Mouse (Mus musculus): ENCODE data around the gene Dgat2. TPM values are rescaled to one million over a fixed set of nuclear protein-coding genes. Genes with fewer than 3 reads are reported as not detected.

The Dgat2 gene
- polyA plus RNA-seq (2012; rRNA removed; ENCODE audit: low replicate concordance) = 1,800 and 2,089 TPM in 2 replicates

DNA sequence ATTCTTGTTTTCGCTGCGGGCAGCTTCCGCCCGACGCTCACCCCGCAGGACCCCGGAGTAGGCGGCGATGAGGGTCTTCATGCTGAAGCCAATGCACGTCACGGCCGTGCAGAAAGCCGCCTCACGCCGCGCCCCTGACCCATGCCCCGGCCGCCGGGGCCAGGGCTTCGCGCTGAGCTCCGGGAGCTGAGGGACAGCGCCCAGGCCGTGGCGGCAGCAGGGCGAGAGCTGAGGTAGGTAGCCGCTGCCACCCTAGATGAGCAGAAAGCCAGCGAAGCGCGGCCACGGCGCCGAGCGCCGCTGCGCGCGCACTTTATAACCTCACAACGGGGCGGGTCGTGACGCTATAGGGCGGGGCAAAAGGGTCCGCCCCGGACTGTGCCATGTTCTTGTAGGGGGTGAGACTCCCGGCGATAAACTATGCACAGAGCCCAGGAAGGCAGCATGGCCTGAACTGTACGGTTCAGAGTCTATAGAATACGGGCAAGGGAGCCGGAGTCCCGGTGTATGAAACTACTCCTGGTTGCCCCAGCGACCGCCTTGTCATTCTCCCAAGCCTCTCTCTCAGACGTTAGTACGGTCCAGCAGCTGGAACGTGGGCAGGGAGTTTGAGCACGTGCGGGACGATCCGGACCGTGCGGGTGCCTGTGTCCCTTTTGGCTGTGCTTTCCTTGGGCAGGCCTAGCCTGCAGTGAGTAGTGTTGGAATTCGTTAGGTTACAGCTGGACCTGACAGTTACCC lies at the start of gene Dgat2:
TSS of gene Dgat2 (minus strand) at position 288 of the 741 bp plus-strand sequence.

DNA sequence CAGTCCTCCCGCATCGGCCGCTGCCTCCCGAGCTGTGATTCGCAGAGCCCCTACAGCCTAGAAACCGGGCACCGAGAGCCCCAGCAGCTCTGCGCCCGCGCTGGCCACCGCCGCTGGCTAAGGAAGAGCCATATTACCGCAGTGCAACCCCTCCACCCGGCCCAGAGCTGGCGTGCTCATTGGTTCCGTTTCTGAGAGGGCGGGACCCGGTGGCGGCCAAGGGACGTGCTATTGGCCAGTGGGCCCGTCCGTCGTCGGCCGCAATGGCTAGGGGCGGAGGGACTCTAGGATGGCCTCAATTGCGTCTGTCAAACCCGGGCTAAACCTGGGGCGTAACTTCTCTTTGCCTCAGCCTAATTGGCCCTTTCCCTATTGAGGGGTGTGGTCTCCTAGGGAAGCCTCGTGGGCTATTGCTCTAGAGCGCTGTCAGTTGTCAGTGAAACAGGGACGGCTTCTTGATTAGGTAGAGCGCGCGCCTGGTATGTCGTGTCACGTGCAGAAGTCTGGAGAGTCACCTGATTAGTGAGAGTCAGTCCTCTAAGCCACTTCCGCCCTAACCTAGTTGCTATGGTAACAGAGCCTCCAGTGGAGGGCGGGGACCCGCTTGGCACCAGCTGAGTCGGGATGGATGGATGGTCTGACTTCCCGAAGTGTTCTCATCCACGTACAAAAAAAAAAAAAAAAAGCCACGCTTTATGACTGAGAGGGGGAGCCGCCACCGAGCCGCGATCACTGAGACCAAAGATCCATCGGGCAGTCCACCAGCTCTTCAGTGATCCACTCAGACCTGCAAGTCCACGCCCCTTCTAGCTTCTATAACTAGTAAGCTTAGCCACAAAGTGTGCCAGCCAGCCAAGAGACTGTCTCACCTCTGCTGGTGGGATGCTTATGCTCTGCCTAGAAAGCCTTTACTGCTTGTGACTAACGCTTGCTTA lies 41.3 kb downstream of the Dgat2 start, which contains the start of gene Uvrag:
TSS of gene Uvrag (minus strand) at position 158 of the 935 bp plus-strand sequence.

Other genes with a start within 250 kb of the Dgat2 start
- 14.4 and 112 TPM in 2 replicates for gene Uvrag, start 41.6 kb downstream of the Dgat2 start, polyA plus RNA-seq (2012; rRNA removed; ENCODE audit: low replicate concordance)
- gene Mogat2, start 55.9 kb upstream of the Dgat2 start, polyA plus RNA-seq (2012; rRNA removed; ENCODE audit: low replicate concordance) = 5.5 and 13.1 TPM in 2 replicates
- gene Map6, start 84.7 kb upstream of the Dgat2 start, polyA plus RNA-seq (2012; rRNA removed; ENCODE audit: low replicate concordance) = 10.1 and 11.3 TPM in 2 replicates
- 471 and 781 TPM in 2 replicates for gene Serpinh1, start 170.5 kb upstream of the Dgat2 start, polyA plus RNA-seq (2012; rRNA removed; ENCODE audit: low replicate concordance)
- 17.7 and 28.7 TPM in 2 replicates for gene Gdpd5, start 198.7 kb upstream of the Dgat2 start, polyA plus RNA-seq (2012; rRNA removed; ENCODE audit: low replicate concordance)